Mouse (Mus musculus) neural tube, embryonic 13.5 days (tissue): ENCODE measurements at regions not wholly inside any gene's neighbourhood (a gene's known extent, or its start where the extent isn't known, plus 50 kb on each side); places are given as distances from the start of the nearest gene placed in this dataset.

Experiments used
- ATAC-seq: fragments of 200-750 bp; cut with Nextera tagmentation; 2 replicates; pipeline ENCODE4 v1.8.0; 2017; ENCODE audit warnings: low read depth, mild to moderate bottlenecking, moderate TSS enrichment, moderate library complexity
- H3K27ac ChIP-seq: fragments of 300-500 bp; sonication (generic); replicated peaks from 2 replicates; pipeline ENCODE4 v1.5.1; 2015; ENCODE audit warnings: moderate library complexity, mild to moderate bottlenecking, inconsistent platforms
- H3K27me3 ChIP-seq: fragments of 300-500 bp; sonication (generic); 2 replicates; pipeline ENCODE4 v1.6.1; 2015; ENCODE audit warnings: mild to moderate bottlenecking, inconsistent platforms
- H3K36me3 ChIP-seq: fragments of 300-500 bp; sonication (generic); 2 replicates; pipeline ENCODE4 v1.6.1; 2015; ENCODE audit warnings: mild to moderate bottlenecking, inconsistent platforms
- H3K4me1 ChIP-seq: fragments of 300-500 bp; sonication (generic); replicated peaks from 2 replicates; pipeline ENCODE4 v1.6.1; 2015; ENCODE audit warnings: inconsistent platforms
- H3K4me2 ChIP-seq: fragments of 300-500 bp; sonication (generic); 2 replicates; pipeline ENCODE4 v1.6.1; 2015; ENCODE audit warnings: inconsistent platforms, mild to moderate bottlenecking, moderate library complexity
- H3K4me3 ChIP-seq: fragments of 300-500 bp; sonication (generic); 2 replicates; pipeline ENCODE4 v1.5.1; 2015; ENCODE audit warnings: mild to moderate bottlenecking, inconsistent platforms
- H3K9ac ChIP-seq: fragments of 300-500 bp; sonication (generic); 2 replicates; pipeline ENCODE4 v1.6.1; 2015; ENCODE audit warnings: moderate library complexity, mild to moderate bottlenecking, inconsistent platforms
- H3K9me3 ChIP-seq: fragments of 300-500 bp; sonication (generic); 2 replicates; pipeline ENCODE4 v1.6.1; 2016; ENCODE audit warnings: inconsistent platforms
- WGBS: fragments of 180-500 bp; shearing (Covaris S2); methylation state at CpG from one replicate; pipeline ENCODE4 v1.1.7; 2015; 5-methylcytosine and 5-hydroxymethylcytosine counted together

GRCm38 (mm10) chr15:51346301-51346700 lies 2538.4 kb upstream of the Gm7489 start:
- Histone ChIP-seq H3K4me2 (no peak overlapping the region), H3K9ac (no peak overlapping the region), H3K9me3 (no peaks in the 10 kb centered on the region), H3K27me3 (no peaks in the 10 kb centered on the region), H3K4me3 (no peak overlapping the region), H3K36me3 (no peaks in the 10 kb centered on the region), H3K4me1 (no peaks in the 10 kb centered on the region), H3K27ac (no peak overlapping the region)
- ATAC-seq: no peak
- WGBS: 85% methylated on average over 4 of the region's 4 CpGs

DNA sequence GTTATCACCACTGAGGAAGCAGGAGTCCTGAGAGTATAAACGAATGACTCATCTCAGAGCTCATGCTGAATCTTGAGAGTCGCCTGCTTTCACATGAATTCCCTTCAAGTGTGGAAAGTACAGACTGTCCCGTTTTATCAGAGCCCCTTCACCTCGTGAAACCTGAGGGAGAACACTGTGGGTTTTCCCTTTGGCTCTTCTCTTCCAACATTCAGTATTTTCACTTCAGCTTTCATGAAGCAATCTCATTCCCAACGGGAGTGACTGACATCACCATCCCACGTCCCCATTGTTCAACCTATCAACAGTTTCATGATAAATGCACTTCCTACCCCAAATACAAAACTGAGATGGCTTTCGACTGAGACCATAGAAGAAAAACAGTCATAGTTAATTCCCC lies 2521.3 kb upstream of the Gm7489 start:
- no peak overlapping the region for H3K4me3 ChIP-seq
- H3K9ac ChIP-seq: no peak overlapping the region
- no peaks in the 10 kb centered on the region for H3K9me3 ChIP-seq
- WGBS: 77% methylated on average over 7 of the region's 7 CpGs
- H3K36me3 ChIP-seq: no peaks in the 10 kb centered on the region
- no peaks in the 10 kb centered on the region for H3K27me3 ChIP-seq
- no peaks in the 10 kb centered on the region for H3K4me1 ChIP-seq
- no peak overlapping the region for H3K27ac ChIP-seq
- ATAC-seq: no peak
- H3K4me2 ChIP-seq: no peak overlapping the region

- no peaks in the 10 kb centered on the region for H3K4me1 ChIP-seq
- no peaks in the 10 kb centered on the region for H3K9me3 ChIP-seq
- no peak overlapping the region for H3K4me3 ChIP-seq
- H3K36me3 ChIP-seq: no peaks in the 10 kb centered on the region
- ATAC-seq: no peak
- H3K9ac ChIP-seq: no peak overlapping the region
- no peaks in the 10 kb centered on the region for H3K27me3 ChIP-seq
- H3K27ac ChIP-seq: no peak overlapping the region
- no peak overlapping the region for H3K4me2 ChIP-seq
Observed at GRCm38 (mm10) chr15:51371162-51371561, 2513.5 kb upstream of the Gm7489 start.

DNA sequence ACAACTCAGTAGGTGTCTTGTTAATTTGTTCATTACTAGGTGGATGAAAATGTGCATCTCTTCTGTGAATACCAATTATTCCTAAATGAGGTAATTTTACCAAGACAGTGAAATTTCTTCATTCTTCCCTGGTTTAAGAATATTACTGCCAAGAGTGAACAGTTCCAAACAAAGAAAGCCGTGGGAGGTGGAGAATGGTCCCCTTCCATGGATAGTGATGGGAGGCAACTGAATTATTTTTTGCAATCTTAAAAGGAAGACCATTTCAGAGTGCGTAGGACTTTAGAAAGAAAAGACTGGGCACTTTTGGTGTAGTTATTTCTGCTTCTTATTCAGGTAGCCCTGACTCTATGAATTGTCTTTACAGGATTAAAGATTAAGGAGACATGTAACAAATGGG lies 2494.3 kb upstream of the Gm7489 start:
- ATAC-seq: no peak
- Histone ChIP-seq H3K36me3 (no peaks in the 10 kb centered on the region), H3K4me1 (peaks cover 7% of the 10 kb centered on the region; the same call in 1 of the 2 replicates), H3K4me2 (no peak overlapping the region), H3K4me3 (no peak overlapping the region), H3K27ac (no peak overlapping the region), H3K27me3 (no peaks in the 10 kb centered on the region), H3K9me3 (no peaks in the 10 kb centered on the region), H3K9ac (no peak overlapping the region)
- WGBS: 84% methylated on average over 2 of the region's 2 CpGs

DNA sequence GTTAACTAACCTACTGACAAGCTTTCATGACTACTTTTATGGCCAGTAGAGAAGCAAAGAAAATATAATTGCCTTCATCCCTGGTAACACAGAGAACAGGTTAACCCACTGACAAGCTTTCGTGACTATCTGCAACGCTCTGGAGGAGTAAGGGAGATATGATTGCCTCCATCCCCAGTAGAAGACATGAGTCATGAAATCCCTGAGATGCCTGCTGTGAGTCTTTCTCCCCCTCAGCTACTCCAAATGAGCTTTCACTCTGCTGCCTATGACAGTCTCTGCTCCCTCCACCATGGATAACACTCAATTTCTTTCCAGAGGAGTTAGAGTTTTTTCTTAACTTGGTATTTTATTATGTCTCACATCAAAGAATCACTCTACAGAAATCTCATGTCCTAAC lies 2493.4 kb upstream of the Gm7489 start:
- Histone ChIP-seq H3K9ac (no peak overlapping the region), H3K27me3 (no peaks in the 10 kb centered on the region), H3K4me3 (no peak overlapping the region), H3K27ac (no peak overlapping the region), H3K9me3 (no peaks in the 10 kb centered on the region), H3K4me2 (no peak overlapping the region), H3K4me1 (peaks cover 7% of the 10 kb centered on the region; the same call in 1 of the 2 replicates), H3K36me3 (no peaks in the 10 kb centered on the region)
- WGBS: 86% methylated on average over 2 of the region's 2 CpGs
- no peak for ATAC-seq

DNA sequence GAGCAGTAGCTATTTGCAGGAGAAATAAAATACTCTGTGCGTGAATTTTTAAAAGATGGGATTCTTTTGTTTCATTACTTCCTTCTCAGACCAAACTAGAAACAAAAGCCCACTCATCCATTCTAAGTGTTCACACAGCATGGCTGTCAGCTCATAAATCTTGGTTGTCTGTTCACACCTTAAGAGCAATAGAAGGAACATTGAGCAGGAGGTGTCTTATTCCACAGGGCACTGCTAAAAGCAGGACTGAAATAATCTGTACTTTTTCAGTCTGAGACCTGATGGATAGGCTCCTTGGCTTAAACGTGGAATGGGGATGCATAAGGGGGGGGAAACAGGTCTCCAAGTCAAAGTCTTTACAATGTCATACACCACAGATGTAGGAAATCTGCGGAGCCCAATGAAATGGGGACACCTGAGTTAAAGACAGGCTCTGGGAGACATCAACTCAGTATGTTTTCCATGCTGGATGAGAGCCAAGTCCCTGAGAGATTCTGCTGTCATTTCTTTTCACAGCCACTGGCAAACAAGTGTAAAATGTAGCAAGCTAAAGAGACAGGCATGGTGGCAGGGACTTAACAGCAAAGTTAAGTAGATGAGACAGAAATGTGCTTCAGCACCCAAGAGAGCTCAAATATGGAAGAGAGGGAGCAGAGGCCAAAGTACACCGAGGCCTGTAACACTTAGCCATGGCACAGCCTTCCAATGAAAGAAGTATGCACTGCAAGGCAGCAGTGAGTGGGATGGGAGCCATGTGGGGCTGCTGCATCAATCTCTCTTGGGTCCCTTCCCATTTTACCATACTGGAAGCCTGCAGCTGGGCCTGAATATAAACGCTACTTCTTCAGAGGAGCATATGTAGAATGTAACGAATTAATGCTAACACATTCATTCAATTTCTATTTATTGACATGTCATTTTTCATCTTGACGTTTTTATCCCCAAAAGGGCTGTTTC lies 2492.0 kb upstream of the Gm7489 start:
- WGBS: 61% methylated on average over 7 of the region's 7 CpGs
- no peak overlapping the region for H3K4me2 ChIP-seq
- no peak overlapping the region for H3K9ac ChIP-seq
- H3K9me3 ChIP-seq: no peaks in the 10 kb centered on the region
- H3K36me3 ChIP-seq: no peaks in the 10 kb centered on the region
- no peak overlapping the region for H3K27ac ChIP-seq
- ATAC-seq: no peak
- no peak overlapping the region for H3K4me3 ChIP-seq
- peaks cover 7% of the 10 kb centered on the region; the same call in 1 of the 2 replicates for H3K4me1 ChIP-seq
- no peaks in the 10 kb centered on the region for H3K27me3 ChIP-seq

DNA sequence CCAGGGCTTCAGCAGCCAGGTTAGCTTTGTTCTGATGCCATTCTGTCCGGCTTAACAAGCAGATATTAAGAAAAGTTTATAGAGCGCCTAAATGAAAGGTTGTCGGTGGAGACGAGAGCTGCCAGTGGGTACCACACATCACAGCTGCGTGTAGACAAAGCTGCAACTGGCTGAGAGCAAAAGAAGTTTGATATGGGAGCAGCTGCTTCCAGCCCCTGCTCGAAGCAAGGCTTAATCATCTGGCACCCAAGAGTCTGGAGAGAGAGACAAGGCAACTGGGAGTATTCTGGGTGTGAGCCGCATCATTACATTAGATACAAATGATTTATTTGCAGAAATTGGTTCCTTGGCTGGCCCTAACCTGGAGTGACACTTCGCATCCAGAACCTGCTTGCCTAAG lies 2488.7 kb upstream of the Gm7489 start:
- Histone ChIP-seq H3K9me3 (no peaks in the 10 kb centered on the region), H3K9ac (no peak overlapping the region), H3K27ac (no peak overlapping the region), H3K36me3 (no peaks in the 10 kb centered on the region), H3K4me1 (peaks cover 7% of the 10 kb centered on the region; the same call in 1 of the 2 replicates), H3K27me3 (no peaks in the 10 kb centered on the region), H3K4me2 (no peak overlapping the region), H3K4me3 (no peak overlapping the region)
- no peak for ATAC-seq
- 81% methylated on average over 8 of the region's 8 CpGs for WGBS

DNA sequence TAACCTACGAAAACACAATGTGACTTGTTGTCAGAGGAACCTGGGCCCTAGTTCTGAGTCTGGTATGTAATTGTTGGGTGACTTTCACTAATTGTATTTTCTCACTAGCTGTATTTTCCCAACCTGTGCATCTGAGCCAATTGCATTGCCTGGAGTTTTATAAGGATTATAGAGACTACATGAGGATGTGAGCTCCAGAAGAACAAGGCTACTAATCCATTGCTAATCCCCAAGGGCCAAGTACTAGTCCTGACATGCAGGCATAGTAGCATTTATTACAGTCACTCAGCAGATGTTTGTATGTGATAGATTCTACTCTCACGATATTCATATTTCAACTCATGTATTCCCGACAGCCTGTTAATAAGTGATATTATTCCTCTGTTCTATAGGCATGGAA lies 2481.1 kb upstream of the Gm7489 start:
- ATAC-seq: no peak
- Histone ChIP-seq H3K4me3 (no peak overlapping the region), H3K27ac (no peak overlapping the region), H3K9ac (no peak overlapping the region), H3K4me1 (no peaks in the 10 kb centered on the region), H3K27me3 (no peaks in the 10 kb centered on the region), H3K36me3 (no peaks in the 10 kb centered on the region), H3K4me2 (no peak overlapping the region), H3K9me3 (no peaks in the 10 kb centered on the region)
- 90% methylated on average over 3 of the region's 3 CpGs for WGBS

- H3K36me3 ChIP-seq: no peaks in the 10 kb centered on the region
- no peak overlapping the region for H3K4me3 ChIP-seq
- 83% methylated on average over 6 of the region's 6 CpGs for WGBS
- no peak overlapping the region for H3K9ac ChIP-seq
- H3K9me3 ChIP-seq: no peaks in the 10 kb centered on the region
- H3K27ac ChIP-seq: no peak overlapping the region
- no peak overlapping the region for H3K4me2 ChIP-seq
- no peaks in the 10 kb centered on the region for H3K4me1 ChIP-seq
- no peaks in the 10 kb centered on the region for H3K27me3 ChIP-seq
- ATAC-seq: no peak
Observed at GRCm38 (mm10) chr15:51409791-51410308, 2474.9 kb upstream of the Gm7489 start.

DNA sequence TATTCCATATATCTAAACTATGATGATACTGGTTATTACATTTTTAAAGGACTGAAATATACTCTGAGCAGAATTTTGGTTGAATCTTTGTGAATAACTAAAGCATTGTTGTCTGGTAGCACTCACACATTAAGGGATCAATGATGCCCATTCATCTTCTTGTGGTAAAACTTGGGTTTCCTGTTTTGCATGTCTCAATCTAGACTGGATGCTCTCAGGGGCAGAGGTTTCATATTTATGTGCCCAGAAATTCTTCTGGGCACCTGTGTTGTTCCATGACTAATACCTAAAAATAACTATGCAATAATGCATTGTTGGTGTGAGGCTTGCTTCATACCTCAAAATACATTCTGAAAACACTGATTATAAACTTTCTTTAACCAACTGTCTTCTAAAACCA lies 2472.7 kb upstream of the Gm7489 start:
- H3K36me3 ChIP-seq: no peaks in the 10 kb centered on the region
- no peaks in the 10 kb centered on the region for H3K27me3 ChIP-seq
- no peak overlapping the region for H3K27ac ChIP-seq
- H3K9ac ChIP-seq: no peak overlapping the region
- no peaks in the 10 kb centered on the region for H3K9me3 ChIP-seq
- H3K4me3 ChIP-seq: no peak overlapping the region
- H3K4me1 ChIP-seq: no peaks in the 10 kb centered on the region
- no peak overlapping the region for H3K4me2 ChIP-seq
- no peak for ATAC-seq

DNA sequence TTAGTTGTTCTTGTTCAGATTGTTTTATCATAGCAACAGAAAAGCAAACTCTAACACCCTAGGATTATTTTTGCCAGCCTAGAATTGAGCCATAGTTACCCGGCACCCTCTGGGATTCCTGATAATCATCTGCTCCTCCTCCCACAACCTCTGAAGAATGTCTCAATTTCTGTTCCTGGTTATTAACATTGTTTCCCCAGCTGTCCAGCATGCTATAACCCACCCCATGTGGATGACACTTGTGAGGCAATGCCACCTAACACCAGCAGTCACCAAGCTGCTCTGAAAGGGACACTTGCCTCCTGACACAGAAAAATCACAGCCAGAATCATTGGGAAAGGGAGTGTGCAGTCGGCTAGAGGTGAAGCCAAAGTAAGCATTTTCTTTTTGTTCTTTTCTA lies 2442.1 kb upstream of the Gm7489 start:
- Histone ChIP-seq H3K9ac (no peak overlapping the region), H3K4me3 (no peak overlapping the region), H3K4me1 (no peaks in the 10 kb centered on the region), H3K36me3 (no peaks in the 10 kb centered on the region), H3K9me3 (no peaks in the 10 kb centered on the region), H3K27me3 (no peaks in the 10 kb centered on the region), H3K27ac (no peak overlapping the region), H3K4me2 (no peak overlapping the region)
- no peak for ATAC-seq
- WGBS: 87% methylated on average over 2 of the region's 2 CpGs

GRCm38 (mm10) chr15:51469895-51470294 lies 2414.8 kb upstream of the Gm7489 start:
- Histone ChIP-seq H3K9ac (no peak overlapping the region), H3K27me3 (no peaks in the 10 kb centered on the region), H3K27ac (no peak overlapping the region), H3K9me3 (no peaks in the 10 kb centered on the region), H3K4me3 (no peak overlapping the region), H3K4me2 (no peak overlapping the region), H3K36me3 (no peaks in the 10 kb centered on the region), H3K4me1 (no peaks in the 10 kb centered on the region)
- no peak for ATAC-seq
- 81% methylated on average over 3 of the region's 3 CpGs for WGBS

DNA sequence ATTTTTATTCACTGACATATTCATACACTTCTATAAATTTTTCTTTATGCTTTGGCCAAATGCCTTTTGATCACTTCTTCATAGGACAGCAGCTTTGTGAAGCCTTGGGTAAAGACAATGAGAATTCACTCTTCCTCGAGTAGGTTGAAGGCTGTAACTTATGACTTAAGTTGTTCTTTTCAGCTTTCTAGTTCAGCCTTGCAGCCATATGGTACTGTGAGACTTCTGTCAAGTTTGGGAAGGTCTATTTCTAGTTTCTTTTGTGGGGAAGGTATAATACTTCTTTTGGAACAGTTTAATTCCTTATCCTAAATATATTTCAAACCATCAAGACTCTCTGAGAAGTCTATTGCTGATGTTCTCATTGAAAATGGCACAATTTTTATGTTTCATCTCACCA lies 2413.6 kb upstream of the Gm7489 start:
- ATAC-seq: no peak
- WGBS: 68% methylated on average over 1 of the region's 1 CpGs
- no peak overlapping the region for H3K27ac ChIP-seq
- no peak overlapping the region for H3K4me2 ChIP-seq
- no peaks in the 10 kb centered on the region for H3K36me3 ChIP-seq
- no peak overlapping the region for H3K9ac ChIP-seq
- no peaks in the 10 kb centered on the region for H3K9me3 ChIP-seq
- H3K4me3 ChIP-seq: no peak overlapping the region
- H3K27me3 ChIP-seq: no peaks in the 10 kb centered on the region
- no peaks in the 10 kb centered on the region for H3K4me1 ChIP-seq
